Mouse (Mus musculus) ES-Bruce4 (cell line): ENCODE data around the gene Lrrc4b.

ENCODE experiments used
- CTCF ChIP-seq: IDR thresholded peaks from one replicate; pipeline ENCODE4 v1.8.1; 2011; ENCODE audit warnings: low read depth, low read length
- POLR2A ChIP-seq: IDR thresholded peaks from one replicate; pipeline ENCODE4 v1.8.1; 2011; ENCODE audit warnings: low read length; ENCODE audit not compliant: insufficient read depth

GRCm38 (mm10) chr7:44466888-44467311 lies 38.1 kb downstream of the Lrrc4b start:
- no peak for TF ChIP-seq CTCF
- no peak for TF ChIP-seq POLR2A
